Mouse (Mus musculus): ENCODE measurements around the gene Shb. TPM values are rescaled to one million over a fixed set of nuclear protein-coding genes. Genes with fewer than 3 reads are reported as not detected.

Gene Shb
- polyA plus RNA-seq, 2 experiments = 5.0 to 8.8 TPM

DNA sequence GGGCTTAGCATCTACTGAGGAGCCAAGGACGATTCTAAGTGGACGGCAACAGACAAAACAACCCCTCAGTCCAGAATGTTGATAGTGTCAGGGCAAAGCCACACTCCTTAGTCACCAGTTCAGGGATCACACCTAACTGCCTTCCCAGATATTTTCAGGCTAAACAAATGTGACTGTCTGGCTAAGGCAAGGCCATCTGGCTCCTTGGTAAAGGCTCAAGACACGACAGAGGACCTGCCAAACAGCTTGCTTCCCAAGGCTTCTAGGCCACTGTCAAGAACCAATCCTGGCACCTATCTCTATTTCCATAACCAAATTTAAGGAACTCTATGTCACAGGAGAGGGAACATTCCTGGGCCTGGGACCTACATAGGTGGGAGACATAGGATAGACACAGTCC is 101.0 kb downstream of the Shb start:
- DNase-seq (ENCODE audit: low read depth in 3 of 3, low spot score in 3 of 3) = no peak
- no peak overlapping the region for H3K4me2 ChIP-seq (ENCODE audit: low read depth)
- WGBS (ENCODE audit: insufficient replicate concordance) = 82% methylated on average over 3 of the region's 3 CpGs
- H3K36me3 ChIP-seq (replicated peaks; ENCODE audit: control insufficient read depth, insufficient read depth, low read depth) = no peaks in the 10 kb centered on the region
- H3K9ac ChIP-seq (replicated peaks) = no peak overlapping the region
- TF ChIP-seq CTCF (IDR thresholded peaks at IDR 0.05; ENCODE audit: low read depth) (no peak), EP300 (IDR thresholded peaks at IDR 0.05; ENCODE audit: low read depth) (no peak)
- H3K4me1 ChIP-seq (replicated peaks; ENCODE audit: control insufficient read depth in 2 of 2, insufficient read depth in 2 of 2, low read length in 1 of 2) = no peaks in the 10 kb centered on the region
- H3K9me3 ChIP-seq (ENCODE audit: control insufficient read depth, low read length) = no peaks in the 10 kb centered on the region
- H3K27ac ChIP-seq = no peak overlapping the region
- no peak overlapping the region for H3K4me3 ChIP-seq (ENCODE audit: insufficient read depth in 1 of 2, low read depth in 2 of 2, low read length in 2 of 2)
- no peak for ATAC-seq (ENCODE audit: insufficient read depth)
- H3K27me3 ChIP-seq (ENCODE audit: control insufficient read depth, insufficient read depth, low read length) = no peaks in the 10 kb centered on the region

DNA sequence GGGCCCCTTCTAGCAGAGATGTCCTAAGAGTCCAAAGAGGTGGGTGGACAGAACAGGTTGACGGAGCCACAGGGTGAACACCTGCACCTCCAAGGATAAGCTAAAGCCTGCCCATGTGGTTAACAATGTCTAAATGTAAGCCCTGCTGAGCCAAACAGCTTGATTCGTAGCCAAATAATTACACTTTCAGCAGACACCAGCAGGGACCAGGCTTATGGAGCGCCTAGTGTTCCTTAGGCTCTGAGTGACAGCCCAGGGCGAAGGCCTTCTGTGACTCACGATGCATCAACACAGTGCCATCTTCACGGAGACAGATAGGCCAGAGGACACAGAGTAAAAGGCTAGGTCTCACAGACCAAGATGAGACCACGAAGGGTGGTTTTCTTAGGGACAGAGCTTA is 102.8 kb downstream of the Shb start:
- Histone ChIP-seq H3K4me3 (ENCODE audit: insufficient read depth in 1 of 2, low read depth in 2 of 2, low read length in 2 of 2) (no peak overlapping the region), H3K4me2 (ENCODE audit: low read depth) (no peak overlapping the region), H3K27ac (no peak overlapping the region), H3K9me3 (ENCODE audit: control insufficient read depth, low read length) (no peaks in the 10 kb centered on the region), H3K27me3 (ENCODE audit: control insufficient read depth, insufficient read depth, low read length) (no peaks in the 10 kb centered on the region), H3K4me1 (replicated peaks; ENCODE audit: control insufficient read depth in 2 of 2, insufficient read depth in 2 of 2, low read length in 1 of 2) (no peaks in the 10 kb centered on the region), H3K36me3 (replicated peaks; ENCODE audit: control insufficient read depth, insufficient read depth, low read depth) (no peaks in the 10 kb centered on the region), H3K9ac (replicated peaks) (no peak overlapping the region)
- DNase-seq (ENCODE audit: low read depth in 3 of 3, low spot score in 3 of 3) (no peak), ATAC-seq (ENCODE audit: insufficient read depth) (no peak)
- TF ChIP-seq CTCF (IDR thresholded peaks at IDR 0.05; ENCODE audit: low read depth) (no peak), EP300 (IDR thresholded peaks at IDR 0.05; ENCODE audit: low read depth) (no peak)
- WGBS (ENCODE audit: insufficient replicate concordance) = 84% methylated on average over 7 of the region's 7 CpGs

DNA sequence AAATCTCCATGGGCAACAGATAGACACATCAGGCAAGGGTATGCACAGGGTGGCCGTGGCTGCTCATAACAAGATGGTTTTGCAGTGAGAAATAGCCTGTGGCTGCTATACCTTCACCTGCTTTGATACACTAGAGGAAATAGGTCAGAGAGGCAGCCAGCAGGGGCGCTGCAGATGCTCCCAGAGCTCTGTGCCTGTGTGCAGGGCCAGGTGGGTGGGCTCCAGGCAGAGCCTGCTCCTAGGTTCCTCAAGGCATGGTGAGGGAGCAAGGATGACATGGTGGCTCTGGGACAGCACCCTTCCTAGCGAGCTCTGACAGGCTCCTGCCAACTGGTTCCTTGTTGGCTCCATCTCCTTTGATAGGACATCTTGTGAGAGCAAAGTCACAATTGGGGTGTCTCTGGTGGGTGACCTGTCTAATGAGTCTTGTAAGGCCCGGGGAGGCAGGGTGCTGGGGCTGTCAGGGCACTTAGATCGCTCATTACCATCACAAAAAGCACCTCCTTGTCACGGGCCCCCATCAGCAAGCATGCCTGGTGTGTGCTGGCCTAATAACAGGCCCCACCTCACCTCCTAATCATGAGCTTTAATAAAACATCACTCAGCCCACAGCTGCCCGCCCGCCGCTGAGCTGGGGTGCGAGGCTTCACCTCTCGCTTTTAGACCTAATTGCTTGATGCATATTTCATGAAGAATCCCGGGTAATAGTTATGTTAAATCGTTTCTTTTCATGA is 105.4 kb downstream of the Shb start:
- WGBS (ENCODE audit: insufficient replicate concordance) = 69% methylated on average over 13 of the region's 13 CpGs
- no peaks in the 10 kb centered on the region for H3K4me1 ChIP-seq (replicated peaks; ENCODE audit: control insufficient read depth in 2 of 2, insufficient read depth in 2 of 2, low read length in 1 of 2)
- H3K36me3 ChIP-seq (replicated peaks; ENCODE audit: control insufficient read depth, insufficient read depth, low read depth) = no peaks in the 10 kb centered on the region
- no peak overlapping the region for H3K4me3 ChIP-seq (ENCODE audit: insufficient read depth in 1 of 2, low read depth in 2 of 2, low read length in 2 of 2)
- DNase-seq (ENCODE audit: low read depth in 3 of 3, low spot score in 3 of 3) = no peak
- no peak overlapping the region for H3K27ac ChIP-seq
- ATAC-seq (ENCODE audit: insufficient read depth) = no peak; the same call in 1 of the 2 replicates
- no peaks in the 10 kb centered on the region for H3K27me3 ChIP-seq (ENCODE audit: control insufficient read depth, insufficient read depth, low read length)
- no peak overlapping the region for H3K9ac ChIP-seq (replicated peaks)
- no peak overlapping the region for H3K4me2 ChIP-seq (ENCODE audit: low read depth)
- TF ChIP-seq EP300 (IDR thresholded peaks at IDR 0.05; ENCODE audit: low read depth) (no peak), CTCF (IDR thresholded peaks at IDR 0.05; ENCODE audit: low read depth) (peak; percentile 73)
- no peaks in the 10 kb centered on the region for H3K9me3 ChIP-seq (ENCODE audit: control insufficient read depth, low read length)

DNA sequence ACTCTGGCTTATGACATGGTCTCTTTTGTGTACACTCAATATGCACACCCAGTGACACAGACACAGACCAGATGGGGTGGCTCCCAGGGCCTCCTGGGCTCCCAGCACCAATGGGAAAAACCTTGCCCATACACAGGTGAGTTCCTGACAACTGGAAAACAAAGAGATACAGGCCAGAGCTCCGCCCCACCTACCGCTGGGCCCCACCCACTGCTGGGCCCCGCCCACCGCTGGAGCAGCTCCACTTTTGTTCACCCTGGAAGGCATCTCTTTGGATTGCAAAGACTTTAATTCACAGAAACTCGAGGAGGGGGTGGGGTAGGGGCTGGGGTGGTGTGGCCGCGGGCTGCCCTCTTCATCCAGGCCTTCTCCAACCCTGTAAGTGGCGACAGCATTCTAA is 108.9 kb downstream of the Shb start:
- H3K4me1 ChIP-seq (replicated peaks; ENCODE audit: control insufficient read depth in 2 of 2, insufficient read depth in 2 of 2, low read length in 1 of 2) = 0 out of 4 replicates have a peak, but pooled peaks cover 0 to 2% of the 10 kb centered on the region in 2 experiments
- H3K4me2 ChIP-seq (ENCODE audit: low read depth) = no peak overlapping the region
- H3K9ac ChIP-seq (replicated peaks) = no peak overlapping the region
- H3K9me3 ChIP-seq (ENCODE audit: control insufficient read depth, low read length) = no peaks in the 10 kb centered on the region
- ATAC-seq (ENCODE audit: insufficient read depth) (no peak), DNase-seq (ENCODE audit: low read depth in 3 of 3, low spot score in 3 of 3) (no peak)
- no peaks in the 10 kb centered on the region for H3K36me3 ChIP-seq (replicated peaks; ENCODE audit: control insufficient read depth, insufficient read depth, low read depth)
- H3K4me3 ChIP-seq (ENCODE audit: insufficient read depth in 1 of 2, low read depth in 2 of 2, low read length in 2 of 2) = no peak overlapping the region
- TF ChIP-seq CTCF (IDR thresholded peaks at IDR 0.05; ENCODE audit: low read depth) (no peak), EP300 (IDR thresholded peaks at IDR 0.05; ENCODE audit: low read depth) (no peak)
- WGBS (ENCODE audit: insufficient replicate concordance) = 47% methylated on average over 8 of the region's 8 CpGs
- no peaks in the 10 kb centered on the region for H3K27me3 ChIP-seq (ENCODE audit: control insufficient read depth, insufficient read depth, low read length)
- no peak overlapping the region for H3K27ac ChIP-seq

- no peaks in the 10 kb centered on the region for H3K27me3 ChIP-seq (ENCODE audit: control insufficient read depth, insufficient read depth, low read length)
- ATAC-seq (ENCODE audit: insufficient read depth) = no peak
- 73% methylated on average over 10 of the region's 10 CpGs for WGBS (ENCODE audit: insufficient replicate concordance)
Measured at GRCm38 (mm10) chr4:45422640-45423039, 109.6 kb downstream of the Shb start.

More at GRCm38 (mm10) chr4:45422640-45423039, 109.6 kb downstream of the Shb start:
- TF ChIP-seq EP300 (IDR thresholded peaks at IDR 0.05; ENCODE audit: low read depth) = no peak
- TF ChIP-seq CTCF (IDR thresholded peaks at IDR 0.05; ENCODE audit: low read depth) = no peak
- no peaks in the 10 kb centered on the region for H3K9me3 ChIP-seq (ENCODE audit: control insufficient read depth, low read length)
- no peak for DNase-seq (ENCODE audit: low read depth in 3 of 3, low spot score in 3 of 3)
- H3K4me2 ChIP-seq (ENCODE audit: low read depth) = no peak overlapping the region
- H3K4me3 ChIP-seq (ENCODE audit: insufficient read depth in 1 of 2, low read depth in 2 of 2, low read length in 2 of 2) = no peak overlapping the region
- H3K36me3 ChIP-seq (replicated peaks; ENCODE audit: control insufficient read depth, insufficient read depth, low read depth) = no peaks in the 10 kb centered on the region
- H3K4me1 ChIP-seq (replicated peaks; ENCODE audit: control insufficient read depth in 2 of 2, insufficient read depth in 2 of 2, low read length in 1 of 2) = 0 out of 4 replicates have a peak, but pooled peaks cover 0 to 2% of the 10 kb centered on the region in 2 experiments
- H3K9ac ChIP-seq (replicated peaks) = no peak overlapping the region
- H3K27ac ChIP-seq = no peak overlapping the region
